ENCODE assay signal across 9 mouse cellular contexts in the genomic region with DNA sequence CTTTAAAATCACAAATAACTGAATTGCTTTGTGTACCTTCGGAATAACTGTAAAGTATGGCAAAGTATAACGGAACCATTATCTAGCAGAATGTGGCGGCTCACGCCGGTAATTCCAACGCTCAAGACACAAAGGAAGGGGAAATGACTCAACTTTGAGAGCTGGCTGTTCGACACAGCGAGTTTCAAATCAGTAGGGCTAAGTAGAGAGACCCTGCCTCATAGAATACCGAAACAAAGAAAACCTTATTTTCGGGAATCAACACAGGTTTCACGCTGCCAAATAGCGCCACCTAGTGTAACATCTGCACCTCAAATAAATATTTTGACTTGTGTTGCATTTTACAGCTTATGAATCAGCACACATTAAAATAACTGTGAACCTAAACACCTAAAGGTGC. TPM values are rescaled to one million over a fixed set of nuclear protein-coding genes. Genes with fewer than 3 reads are reported as not detected.
DNase-seq lines count a peak whose midpoint lies in the region; TF ChIP-seq lines count a peak whose summit lies in the region.
"Had no signal": no experiment of that assay in that cellular context is flagged by ENCODE, and none has a peak within 500 bp of the region (broad histone marks: within the 10 kb centered on the region; RNA-seq: fewer than 3 reads in every experiment).

No protein-coding gene starts in this region.

- no peak overlapping the region for H3K4me3 ChIP-seq in E14TG2a.4 (replicated peaks; ENCODE audit: low read length)
- no peak overlapping the region for H3K4me3 ChIP-seq in spleen, adult 2 months (ENCODE audit: extremely low read depth, insufficient read depth, insufficient read length)
- H3K4me3 ChIP-seq: neural tube, embryonic 12.5 days had no signal

- no peaks in the 10 kb centered on the region for H3K36me3 ChIP-seq in E14TG2a.4 (ENCODE audit: insufficient read depth, low read length)
- no peaks in the 10 kb centered on the region for H3K36me3 ChIP-seq in spleen, adult 2 months (ENCODE audit: control insufficient read depth, insufficient read depth, low read length)
- H3K36me3 ChIP-seq: neural tube, embryonic 12.5 days had no signal

- no peaks in the 10 kb centered on the region for H3K9me3 ChIP-seq in E14TG2a.4 (ENCODE audit: low read length)
- H3K9me3 ChIP-seq: neural tube, embryonic 12.5 days had no signal

- intact Hi-C loops in left cerebral cortex, postnatal 4 days (cut with DNase I): loop anchor here (5.0 to 10.0 kb wide), 2 partner anchors 166 to 264 kb away; no protein-coding TSS in a partner anchor

- WGBS in spleen, adult 2 months: 44% methylated on average over 12 of the region's 12 CpGs

- no peak for TF ChIP-seq POLR2A in spleen, adult 2 months (IDR thresholded peaks at IDR 0.05; ENCODE audit: low read depth, low read length)

- H3K27ac ChIP-seq in spleen, adult 2 months (ENCODE audit: insufficient read depth, low read length): no peak overlapping the region
- H3K27ac ChIP-seq: neural tube, embryonic 12.5 days had no signal

- TF ChIP-seq CTCF in E14TG2a.4 (conservative IDR thresholded peaks at IDR 0.05; ENCODE audit: low read length): peak; percentile 79
- TF ChIP-seq CTCF in spleen, adult 2 months (IDR thresholded peaks at IDR 0.05; ENCODE audit: extremely low read depth, insufficient read depth, insufficient read length, insufficient replicate concordance): no peak

- peak; percentile 41 to 61 for DNase-seq in left cerebral cortex, adult 18-20 months (ENCODE audit: low spot score in 2 of 2)
- DNase-seq in left cerebral cortex, adult 8-10 months (ENCODE audit: low spot score in 2 of 2): no peak
- peak; percentile 64 for DNase-seq in ZHBTc4 (ENCODE audit: low read depth, low spot score)
- DNase-seq in embryo, embryonic 10.5 days (ENCODE audit: low spot score): peak; percentile 66
- DNase-seq in left cerebral cortex, postnatal 4 days: peak; percentile 36
- peak; percentile 19 to 31 for DNase-seq in spleen, adult 2 months (ENCODE audit: low read depth in 1 of 2, low spot score in 2 of 2)
- DNase-seq in ovary, postnatal 10 days (ENCODE audit: low spot score): no peak

- peaks cover 9% of the 10 kb centered on the region for H3K27me3 ChIP-seq in E14TG2a.4 (ENCODE audit: insufficient read depth, low read length)
- no peaks in the 10 kb centered on the region for H3K27me3 ChIP-seq in spleen, adult 2 months (ENCODE audit: control insufficient read depth, insufficient read depth, low read length)
- H3K27me3 ChIP-seq: neural tube, embryonic 12.5 days had no signal

- peaks cover 27% of the 10 kb centered on the region for H3K4me1 ChIP-seq in E14TG2a.4 (replicated peaks; ENCODE audit: low read depth, low read length)
- H3K4me1 ChIP-seq in spleen, adult 2 months (ENCODE audit: control insufficient read depth, insufficient read depth, insufficient read length): no peaks in the 10 kb centered on the region
- H3K4me1 ChIP-seq: neural tube, embryonic 12.5 days had no signal

RNA-seq across cellular contexts. Expression of a gene that starts 14.1 kb away (rescaled TPM):
- total RNA-seq in left cerebral cortex, adult 18-20 months (2021): 100 to 1,000 TPM; 115 to 119 TPM
- 100 to 1,000 TPM; 103 to 121 (median 110) TPM for total RNA-seq in left cerebral cortex, adult 8-10 months (2022)
- total RNA-seq in left cerebral cortex, postnatal 4 days (2021): 100 to 1,000 TPM; 204 to 208 TPM
- 53.8 and 62.0 TPM in 2 replicates for polyA plus RNA-seq in spleen, adult 2 months (2012; rRNA removed)

RNA-seq across cellular contexts. Expression of a gene that starts 31.7 kb away (rescaled TPM):
- total RNA-seq in left cerebral cortex, adult 18-20 months (2021): 10 to 100 TPM; 25.3 to 26.3 TPM
- 10 to 100 TPM; 23.6 to 24.7 (median 24.1) TPM for total RNA-seq in left cerebral cortex, adult 8-10 months (2022)
- total RNA-seq in left cerebral cortex, postnatal 4 days (2021): 10 to 100 TPM; 27.9 to 30.4 TPM
- polyA plus RNA-seq in spleen, adult 2 months (2012; rRNA removed): 7.9 and 8.8 TPM in 2 replicates

Comparison
In these comparisons a context has a peak if more than half of its experiments do, and no peak if none do; other contexts are left out.
1. DNase-seq: peak in left cerebral cortex, adult 18-20 months (2 of 2), ZHBTc4 (single experiment), embryo, embryonic 10.5 days (single experiment), left cerebral cortex, postnatal 4 days (single experiment) and spleen, adult 2 months (2 of 2); none in left cerebral cortex, adult 8-10 months (0 of 2) and ovary, postnatal 10 days (single experiment).